Mouse (Mus musculus): ENCODE results near the gene Olfr98. TPM values are rescaled to one million over a fixed set of nuclear protein-coding genes. Genes with fewer than 3 reads are reported as not detected.

Gene Olfr98
- not detected in 2 replicates for polyA plus RNA-seq (2014; fragmentation: Nextera tagmentation; extraction: Ambion mirVana)

DNA sequence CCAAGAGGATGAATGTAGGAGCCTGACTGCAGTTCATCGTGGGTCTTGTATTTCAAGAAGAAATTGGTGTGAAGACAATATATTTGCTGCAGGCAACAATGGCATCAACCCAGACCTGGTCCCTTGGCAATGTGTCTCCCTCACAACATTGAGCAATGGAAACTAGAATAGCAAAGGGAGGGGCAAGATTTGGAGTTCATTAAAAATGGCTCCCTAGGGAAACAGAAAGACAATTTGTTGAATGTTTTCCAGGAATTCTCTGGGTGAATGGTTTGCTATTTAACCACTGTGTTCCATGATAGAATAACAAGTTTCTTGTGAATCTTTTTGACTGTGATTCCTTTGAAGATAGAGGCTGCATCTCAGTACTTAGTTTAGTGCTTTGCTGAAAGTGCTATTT, at the start of gene Olfr98:
Olfr98 (minus strand) TSS at position 124 of the 400 bp plus-strand sequence.
- Histone ChIP-seq H3K27ac (ENCODE audit: low read depth, low read length) (no peak within 1 kb of the TSS), H3K9ac (ENCODE audit: low read depth, low read length) (no peak within 1 kb of the TSS), H3K4me3 (ENCODE audit: low read depth, low read length) (no peak within 1 kb of the TSS), H3K4me1 (ENCODE audit: control insufficient read depth, insufficient read depth, low read length) (no peaks in the 10 kb centered on the region), H3K27me3 (ENCODE audit: control insufficient read depth, insufficient read depth, low read length) (no peaks in the 10 kb centered on the region), H3K9me3 (replicated peaks; ENCODE audit: control insufficient read depth, low read length) (no peaks in the 10 kb centered on the region), H3K4me2 (no peak within 1 kb of the TSS), H3K36me3 (ENCODE audit: control insufficient read depth, insufficient read depth, low read length) (no peaks in the 10 kb centered on the region)
- ATAC-seq (replicated peaks; ENCODE audit: insufficient number of reproducible peaks, low FRiP score, low TSS enrichment), result no peak
- WGBS (ENCODE audit: insufficient replicate concordance), result 73% methylated on average over 1 of the region's 1 CpGs

DNA sequence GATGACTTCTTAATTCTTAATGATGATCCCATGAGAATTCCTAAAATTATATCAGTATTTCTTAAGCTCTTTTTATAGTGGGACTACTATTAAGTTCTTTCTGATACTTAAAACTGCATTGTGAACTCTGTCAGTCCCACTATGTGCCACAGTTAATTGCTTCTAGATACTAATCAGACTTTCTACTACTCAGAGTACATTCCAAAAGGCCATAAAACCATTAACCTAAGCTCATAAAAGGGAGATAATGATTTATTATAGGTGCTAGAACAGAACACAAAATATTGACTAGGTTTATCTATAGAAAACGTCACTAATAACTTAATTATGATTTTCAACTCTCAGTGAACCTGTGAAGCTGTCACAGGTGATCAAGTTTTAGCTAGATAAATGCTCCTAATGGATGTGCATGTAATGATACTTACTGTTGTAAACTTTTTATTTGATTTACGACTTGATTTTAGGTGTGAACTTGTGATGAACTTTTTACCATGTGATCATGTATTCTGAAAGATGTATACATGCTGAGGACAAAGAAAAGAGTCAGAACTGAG, 46.7 kb upstream of the Olfr98 start:
- H3K27ac ChIP-seq (ENCODE audit: low read depth, low read length), result no peak overlapping the region
- WGBS (ENCODE audit: insufficient replicate concordance), result 42% methylated on average over 2 of the region's 2 CpGs
- no peak overlapping the region for H3K4me2 ChIP-seq
- no peaks in the 10 kb centered on the region for H3K27me3 ChIP-seq (ENCODE audit: control insufficient read depth, insufficient read depth, low read length)
- H3K4me3 ChIP-seq (ENCODE audit: low read depth, low read length), result no peak overlapping the region
- no peaks in the 10 kb centered on the region for H3K36me3 ChIP-seq (ENCODE audit: control insufficient read depth, insufficient read depth, low read length)
- no peak overlapping the region for H3K9ac ChIP-seq (ENCODE audit: low read depth, low read length)
- H3K9me3 ChIP-seq (replicated peaks; ENCODE audit: control insufficient read depth, low read length), result no peaks in the 10 kb centered on the region
- ATAC-seq (replicated peaks; ENCODE audit: insufficient number of reproducible peaks, low FRiP score, low TSS enrichment), result no peak
- H3K4me1 ChIP-seq (ENCODE audit: control insufficient read depth, insufficient read depth, low read length), result no peaks in the 10 kb centered on the region

- H3K27ac ChIP-seq (ENCODE audit: low read depth, low read length), result no peak overlapping the region
- no peak overlapping the region for H3K4me3 ChIP-seq (ENCODE audit: low read depth, low read length)
- no peak overlapping the region for H3K4me2 ChIP-seq
- no peaks in the 10 kb centered on the region for H3K9me3 ChIP-seq (replicated peaks; ENCODE audit: control insufficient read depth, low read length)
- ATAC-seq (replicated peaks; ENCODE audit: insufficient number of reproducible peaks, low FRiP score, low TSS enrichment), result no peak
- 37% methylated on average over 4 of the region's 4 CpGs for WGBS (ENCODE audit: insufficient replicate concordance)
- H3K27me3 ChIP-seq (ENCODE audit: control insufficient read depth, insufficient read depth, low read length), result no peaks in the 10 kb centered on the region
- H3K9ac ChIP-seq (ENCODE audit: low read depth, low read length), result no peak overlapping the region
- H3K36me3 ChIP-seq (ENCODE audit: control insufficient read depth, insufficient read depth, low read length), result no peaks in the 10 kb centered on the region
- H3K4me1 ChIP-seq (ENCODE audit: control insufficient read depth, insufficient read depth, low read length), result no peaks in the 10 kb centered on the region
Observed at GRCm38 (mm10) chr17:37308483-37308882, 44.9 kb upstream of the Olfr98 start.

GRCm38 (mm10) chr17:37304213-37304612, 40.7 kb upstream of the Olfr98 start, which contains the start of gene Olfr101:
Gene Olfr101, minus strand, starts transcription at chr17:37304313.
- Histone ChIP-seq H3K4me1 (ENCODE audit: control insufficient read depth, insufficient read depth, low read length) (no peaks in the 10 kb centered on the region), H3K4me3 (ENCODE audit: low read depth, low read length) (no peak within 1 kb of the TSS), H3K27me3 (ENCODE audit: control insufficient read depth, insufficient read depth, low read length) (no peaks in the 10 kb centered on the region), H3K9ac (ENCODE audit: low read depth, low read length) (no peak within 1 kb of the TSS), H3K4me2 (no peak within 1 kb of the TSS), H3K36me3 (ENCODE audit: control insufficient read depth, insufficient read depth, low read length) (no peaks in the 10 kb centered on the region), H3K27ac (ENCODE audit: low read depth, low read length) (no peak within 1 kb of the TSS), H3K9me3 (replicated peaks; ENCODE audit: control insufficient read depth, low read length) (no peaks in the 10 kb centered on the region)
- 78% methylated on average over 4 of the region's 4 CpGs for WGBS (ENCODE audit: insufficient replicate concordance)
- ATAC-seq (replicated peaks; ENCODE audit: insufficient number of reproducible peaks, low FRiP score, low TSS enrichment), result no peak

DNA sequence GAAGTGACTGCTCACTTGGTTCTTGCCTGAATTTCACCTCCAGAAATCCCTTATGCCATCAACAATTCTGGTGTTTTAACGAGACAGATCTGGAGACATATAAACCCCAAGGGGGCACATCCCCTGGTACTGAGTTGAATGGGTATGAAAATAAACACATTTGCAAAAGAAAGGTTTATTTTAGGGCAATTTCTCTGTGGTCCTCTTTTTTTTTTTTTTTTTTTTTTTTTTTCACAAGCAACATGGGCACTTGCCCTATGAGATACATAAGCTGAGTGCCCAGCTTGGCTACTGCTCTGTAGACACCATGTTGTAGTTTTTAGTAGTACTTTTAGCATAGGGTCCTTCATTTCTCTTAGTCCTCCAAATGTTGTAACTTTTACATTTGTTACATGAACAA, 19.8 kb upstream of the Olfr98 start, which contains the start of gene Olfr99:
Olfr99 (minus strand) TSS at position 101 of the 400 bp plus-strand sequence.
- no peak for ATAC-seq (replicated peaks; ENCODE audit: insufficient number of reproducible peaks, low FRiP score, low TSS enrichment)
- no peak within 1 kb of the TSS for H3K9ac ChIP-seq (ENCODE audit: low read depth, low read length)
- no peaks in the 10 kb centered on the region for H3K4me1 ChIP-seq (ENCODE audit: control insufficient read depth, insufficient read depth, low read length)
- no peak within 1 kb of the TSS for H3K4me2 ChIP-seq
- H3K4me3 ChIP-seq (ENCODE audit: low read depth, low read length), result no peak within 1 kb of the TSS
- no peak within 1 kb of the TSS for H3K27ac ChIP-seq (ENCODE audit: low read depth, low read length)
- no peaks in the 10 kb centered on the region for H3K36me3 ChIP-seq (ENCODE audit: control insufficient read depth, insufficient read depth, low read length)
- WGBS (ENCODE audit: insufficient replicate concordance), result 64% methylated on average over 1 of the region's 1 CpGs
- no peaks in the 10 kb centered on the region for H3K9me3 ChIP-seq (replicated peaks; ENCODE audit: control insufficient read depth, low read length)
- H3K27me3 ChIP-seq (ENCODE audit: control insufficient read depth, insufficient read depth, low read length), result no peaks in the 10 kb centered on the region

GRCm38 (mm10) chr17:37280331-37280730, 16.8 kb upstream of the Olfr98 start:
- 69% methylated on average over 1 of the region's 1 CpGs for WGBS (ENCODE audit: insufficient replicate concordance)
- H3K4me3 ChIP-seq (ENCODE audit: low read depth, low read length), result no peak overlapping the region
- H3K4me2 ChIP-seq, result no peak overlapping the region
- H3K4me1 ChIP-seq (ENCODE audit: control insufficient read depth, insufficient read depth, low read length), result no peaks in the 10 kb centered on the region
- no peak overlapping the region for H3K9ac ChIP-seq (ENCODE audit: low read depth, low read length)
- H3K36me3 ChIP-seq (ENCODE audit: control insufficient read depth, insufficient read depth, low read length), result no peaks in the 10 kb centered on the region
- H3K27me3 ChIP-seq (ENCODE audit: control insufficient read depth, insufficient read depth, low read length), result no peaks in the 10 kb centered on the region
- no peaks in the 10 kb centered on the region for H3K9me3 ChIP-seq (replicated peaks; ENCODE audit: control insufficient read depth, low read length)
- no peak overlapping the region for H3K27ac ChIP-seq (ENCODE audit: low read depth, low read length)
- no peak for ATAC-seq (replicated peaks; ENCODE audit: insufficient number of reproducible peaks, low FRiP score, low TSS enrichment)

DNA sequence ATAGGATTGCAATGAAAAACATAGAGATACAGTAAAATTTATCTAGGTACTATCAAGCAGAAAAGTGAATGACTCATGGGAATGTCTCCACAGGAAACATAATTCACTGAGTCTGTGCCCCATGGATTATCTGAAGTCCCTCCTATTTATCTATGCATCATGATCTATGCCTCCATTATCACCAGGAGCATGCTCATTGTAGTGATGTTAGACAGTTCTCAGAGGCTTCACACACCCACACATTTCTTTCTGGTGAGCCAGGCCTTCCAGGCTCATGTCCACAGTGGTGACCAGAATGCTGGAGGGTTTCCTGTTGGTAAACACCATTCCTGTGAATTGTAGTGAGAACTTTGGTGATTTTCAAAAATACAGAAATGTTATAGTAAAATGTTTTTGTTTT, 13.0 kb upstream of the Olfr98 start:
- H3K27me3 ChIP-seq (ENCODE audit: control insufficient read depth, insufficient read depth, low read length), result no peaks in the 10 kb centered on the region
- no peak overlapping the region for H3K27ac ChIP-seq (ENCODE audit: low read depth, low read length)
- H3K9ac ChIP-seq (ENCODE audit: low read depth, low read length), result no peak overlapping the region
- no peaks in the 10 kb centered on the region for H3K36me3 ChIP-seq (ENCODE audit: control insufficient read depth, insufficient read depth, low read length)
- no peaks in the 10 kb centered on the region for H3K4me1 ChIP-seq (ENCODE audit: control insufficient read depth, insufficient read depth, low read length)
- no peaks in the 10 kb centered on the region for H3K9me3 ChIP-seq (replicated peaks; ENCODE audit: control insufficient read depth, low read length)
- H3K4me2 ChIP-seq, result no peak overlapping the region
- no peak overlapping the region for H3K4me3 ChIP-seq (ENCODE audit: low read depth, low read length)
- no peak for ATAC-seq (replicated peaks; ENCODE audit: insufficient number of reproducible peaks, low FRiP score, low TSS enrichment)

DNA sequence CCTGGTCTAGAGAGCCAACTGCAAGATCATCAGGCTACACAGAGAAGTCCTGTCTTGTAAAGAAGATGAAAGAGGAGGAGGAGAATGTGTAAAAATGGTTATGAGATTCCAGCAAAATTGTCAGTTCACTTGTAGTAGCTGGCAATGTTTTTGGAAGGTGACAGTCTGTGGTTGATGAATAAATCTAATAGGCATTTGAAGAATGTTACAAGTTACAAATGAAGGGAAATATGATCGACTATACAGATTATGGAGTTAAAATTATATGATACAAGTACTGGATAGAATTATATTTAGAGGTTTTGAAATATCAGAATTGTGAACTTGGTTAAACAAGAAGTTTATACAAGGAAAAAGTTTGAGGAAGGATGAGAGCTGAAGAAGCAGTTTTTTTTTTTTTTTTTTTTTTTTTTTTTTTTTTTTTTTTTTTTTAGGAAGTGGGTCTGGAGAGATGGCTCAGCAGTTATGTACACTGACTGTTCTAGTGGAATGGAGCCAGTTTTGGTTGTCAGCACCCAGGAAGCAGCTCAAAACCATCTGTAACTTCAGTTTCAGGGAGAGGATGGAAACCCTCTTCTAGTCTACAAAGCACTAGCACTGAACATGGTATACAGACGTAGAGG, 12.2 kb upstream of the Olfr98 start:
- H3K4me2 ChIP-seq, result no peak overlapping the region
- H3K36me3 ChIP-seq (ENCODE audit: control insufficient read depth, insufficient read depth, low read length), result no peaks in the 10 kb centered on the region
- WGBS (ENCODE audit: insufficient replicate concordance), result 67% methylated on average over 2 of the region's 2 CpGs
- H3K4me3 ChIP-seq (ENCODE audit: low read depth, low read length), result no peak overlapping the region
- H3K9ac ChIP-seq (ENCODE audit: low read depth, low read length), result no peak overlapping the region
- no peaks in the 10 kb centered on the region for H3K9me3 ChIP-seq (replicated peaks; ENCODE audit: control insufficient read depth, low read length)
- no peak overlapping the region for H3K27ac ChIP-seq (ENCODE audit: low read depth, low read length)
- ATAC-seq (replicated peaks; ENCODE audit: insufficient number of reproducible peaks, low FRiP score, low TSS enrichment), result no peak
- no peaks in the 10 kb centered on the region for H3K27me3 ChIP-seq (ENCODE audit: control insufficient read depth, insufficient read depth, low read length)
- H3K4me1 ChIP-seq (ENCODE audit: control insufficient read depth, insufficient read depth, low read length), result no peaks in the 10 kb centered on the region

DNA sequence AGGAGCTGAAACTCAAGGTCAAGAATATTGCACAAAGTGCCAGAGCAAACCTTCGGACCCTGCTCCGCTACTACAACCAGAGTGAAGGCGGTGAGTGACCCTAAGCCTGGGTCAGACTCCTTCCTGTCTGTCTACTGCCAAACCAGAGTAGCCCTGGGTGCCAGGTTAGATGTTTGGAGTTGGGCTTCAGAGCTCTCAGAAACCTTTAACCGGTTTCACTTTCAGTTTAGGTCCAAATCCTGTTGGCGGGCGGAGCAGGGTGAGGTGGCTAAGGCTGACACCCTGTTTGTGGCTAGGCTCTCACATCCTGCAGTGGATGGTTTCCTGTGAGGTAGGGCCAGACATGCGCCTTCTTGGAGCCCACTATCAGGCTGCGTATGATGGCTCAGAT, 7.1 kb upstream of the Olfr98 start:
- Histone ChIP-seq H3K4me2 (peak overlapping the region; percentile 95), H3K27me3 (ENCODE audit: control insufficient read depth, insufficient read depth, low read length) (no peaks in the 10 kb centered on the region), H3K27ac (ENCODE audit: low read depth, low read length) (no peak overlapping the region), H3K9ac (ENCODE audit: low read depth, low read length) (peak overlapping the region; percentile 49), H3K4me3 (ENCODE audit: low read depth, low read length) (peak overlapping the region; percentile 56), H3K9me3 (replicated peaks; ENCODE audit: control insufficient read depth, low read length) (no peaks in the 10 kb centered on the region), H3K4me1 (ENCODE audit: control insufficient read depth, insufficient read depth, low read length) (no peaks in the 10 kb centered on the region), H3K36me3 (ENCODE audit: control insufficient read depth, insufficient read depth, low read length) (no peaks in the 10 kb centered on the region)
- ATAC-seq (replicated peaks; ENCODE audit: insufficient number of reproducible peaks, low FRiP score, low TSS enrichment), result peak; percentile 15; the same call in 1 of the 2 replicates
- 53% methylated on average over 8 of the region's 8 CpGs for WGBS (ENCODE audit: insufficient replicate concordance)
